Comparison of ENCODE assay signal across 1 mouse cellular context in the genomic region with DNA sequence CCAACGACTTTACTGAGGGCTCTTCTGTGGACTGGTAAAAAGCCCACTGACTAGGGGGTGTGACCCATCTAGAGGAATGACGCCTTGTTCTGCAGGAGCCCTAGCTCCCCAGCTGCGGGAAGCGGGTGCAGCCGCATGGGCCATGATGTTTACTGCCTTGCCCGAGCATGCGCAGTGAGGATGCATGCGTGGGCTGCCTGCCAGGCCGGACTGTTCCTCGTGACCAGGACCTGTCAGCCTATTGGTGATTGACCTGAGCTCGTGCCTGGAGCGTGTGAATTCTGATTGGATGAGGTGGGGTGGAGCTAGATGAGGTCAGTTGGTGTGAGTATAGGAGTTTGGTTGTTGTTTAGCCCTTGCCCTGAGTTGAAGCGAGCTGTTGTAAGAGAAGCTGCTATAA.
TF ChIP-seq lines count a peak whose summit lies in the region.

No protein-coding gene starts in this region.

TF ChIP-seq in ES-E14, 5 proteins besides CTCF, POLR2A, EP300 and RAD21:
- TF ChIP-seq CHD2 (IDR thresholded peaks at IDR 0.05; ENCODE audit: low read depth, low read length) (peak; percentile 58; the same call in 1 of the 2 replicates), MAFK (IDR thresholded peaks at IDR 0.05; ENCODE audit: insufficient read depth, low read depth, low read length) (no peak), HCFC1 (IDR thresholded peaks at IDR 0.05; ENCODE audit: borderline replicate concordance, insufficient read depth, low read length) (0 out of 2 replicates have a peak, but pooled peaks have one; percentile 34)
